Mouse (Mus musculus) forebrain, embryonic 14.5 days (tissue): ENCODE measurements at regions not wholly inside any gene's neighbourhood (a gene's known extent, or its start where the extent isn't known, plus 50 kb on each side); places are given as distances from the start of the nearest gene placed in this dataset.

Source experiments
- ATAC-seq: fragments of 200-750 bp; cut with Nextera tagmentation; 2 replicates; pipeline ENCODE4 v1.8.0; 2017; ENCODE audit warnings: mild to moderate bottlenecking, moderate library complexity
- DNase-seq: peaks from one replicate; pipeline ENCODE4 v3.0.0-alpha.2; 2015; ENCODE audit warnings: low spot score
- H3K27ac ChIP-seq: fragments of 300-500 bp; sonication (generic); 2 replicates; pipeline ENCODE4 v1.5.1; 2014; ENCODE audit warnings: low read depth, mild to moderate bottlenecking, control low read depth, low read length, moderate library complexity
- H3K27me3 ChIP-seq: fragments of 300-500 bp; sonication (generic); replicated peaks from 2 replicates; pipeline ENCODE4 v1.6.1; 2014; ENCODE audit warnings: low read length, control low read depth, mixed read lengths; ENCODE audit not compliant: control insufficient read depth, insufficient read depth
- H3K36me3 ChIP-seq: fragments of 300-500 bp; sonication (generic); 2 replicates; pipeline ENCODE4 v1.6.1; 2014; ENCODE audit warnings: low read length, control low read depth; ENCODE audit not compliant: control insufficient read depth, insufficient read depth
- H3K4me1 ChIP-seq: fragments of 300-500 bp; sonication (generic); 2 replicates; pipeline ENCODE4 v1.6.1; 2014; ENCODE audit warnings: antibody characterized with exemption, low read length, control low read depth; ENCODE audit not compliant: control insufficient read depth, insufficient read depth
- H3K4me2 ChIP-seq: fragments of 300-500 bp; sonication (generic); 2 replicates; pipeline ENCODE4 v1.6.1; 2014; ENCODE audit warnings: mild to moderate bottlenecking, control low read depth, low read length
- H3K4me3 ChIP-seq: fragments of 300-500 bp; sonication (generic); 2 replicates; pipeline ENCODE4 v1.5.1; 2014; ENCODE audit warnings: low read depth, low read length, control low read depth
- H3K9ac ChIP-seq: fragments of 300-500 bp; sonication (generic); 2 replicates; pipeline ENCODE4 v1.6.1; 2014; ENCODE audit warnings: mild to moderate bottlenecking, low read length, control low read depth, moderate library complexity
- H3K9me3 ChIP-seq: fragments of 300-500 bp; sonication (generic); replicated peaks from 2 replicates; pipeline ENCODE4 v1.6.1; 2016; ENCODE audit warnings: low read length, control low read depth, mixed read lengths; ENCODE audit not compliant: control insufficient read depth
- WGBS: fragments of 180-500 bp; shearing (Covaris S2); extraction: QIAGEN DNeasy Blood & Tissue Kit; methylation state at CpG from one replicate; pipeline ENCODE4 v1.1.7; 2014; 5-methylcytosine and 5-hydroxymethylcytosine counted together

DNA sequence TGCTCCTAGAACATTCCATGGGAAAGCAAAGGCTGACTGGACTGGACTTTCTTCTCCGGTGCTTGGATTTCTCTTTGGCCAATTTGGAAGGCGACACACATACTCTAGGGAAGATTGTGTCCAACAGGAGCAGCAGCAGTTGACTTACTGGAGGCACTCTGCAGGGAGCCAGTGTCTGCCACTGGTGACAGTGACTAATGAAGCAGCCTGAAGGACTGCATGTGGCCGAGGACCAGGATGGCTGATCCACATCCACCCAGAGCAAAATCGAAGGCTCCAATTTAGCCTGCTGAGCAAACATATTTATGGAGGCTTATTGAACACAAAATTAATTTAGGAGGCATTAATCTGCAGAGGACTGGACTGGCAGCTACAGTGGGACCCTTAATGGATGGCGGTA is 81.9 kb downstream of the Rpl14 start:
- no peak for DNase-seq
- Histone ChIP-seq H3K4me1 (no peaks in the 10 kb centered on the region), H3K27ac (no peak overlapping the region), H3K27me3 (no peaks in the 10 kb centered on the region), H3K9me3 (no peaks in the 10 kb centered on the region), H3K36me3 (no peaks in the 10 kb centered on the region), H3K4me3 (no peak overlapping the region), H3K4me2 (no peak overlapping the region), H3K9ac (no peak overlapping the region)
- WGBS, result 60% methylated on average over 5 of the region's 5 CpGs
- no peak for ATAC-seq

DNA sequence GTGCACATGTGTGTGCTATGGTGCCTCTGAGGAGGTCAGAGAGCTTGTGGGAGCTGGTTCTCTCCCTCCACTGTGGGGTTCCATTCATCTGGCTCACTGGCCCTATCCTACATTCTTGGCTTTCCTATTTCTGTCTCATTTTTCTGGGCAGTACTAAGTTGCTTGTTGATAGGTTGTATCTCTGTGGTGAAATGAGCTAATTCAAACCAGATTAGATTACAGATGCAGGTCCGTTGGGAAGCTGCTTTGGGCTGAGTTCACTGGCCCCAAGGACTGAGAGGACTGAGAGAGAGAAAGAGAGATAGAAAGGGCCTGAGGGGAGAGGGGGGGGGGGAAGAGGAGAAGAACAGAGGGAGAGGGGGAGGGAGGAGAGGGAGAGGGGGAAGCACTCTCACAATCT is 83.5 kb downstream of the Rpl14 start:
- ATAC-seq, result no peak
- H3K36me3 ChIP-seq, result no peaks in the 10 kb centered on the region
- H3K4me3 ChIP-seq, result no peak overlapping the region
- no peak overlapping the region for H3K4me2 ChIP-seq
- DNase-seq, result no peak
- H3K9ac ChIP-seq, result no peak overlapping the region
- no peak overlapping the region for H3K27ac ChIP-seq
- H3K27me3 ChIP-seq, result no peaks in the 10 kb centered on the region
- no peaks in the 10 kb centered on the region for H3K9me3 ChIP-seq
- H3K4me1 ChIP-seq, result no peaks in the 10 kb centered on the region
- WGBS, result 50% methylated on average over 1 of the region's 1 CpGs

DNA sequence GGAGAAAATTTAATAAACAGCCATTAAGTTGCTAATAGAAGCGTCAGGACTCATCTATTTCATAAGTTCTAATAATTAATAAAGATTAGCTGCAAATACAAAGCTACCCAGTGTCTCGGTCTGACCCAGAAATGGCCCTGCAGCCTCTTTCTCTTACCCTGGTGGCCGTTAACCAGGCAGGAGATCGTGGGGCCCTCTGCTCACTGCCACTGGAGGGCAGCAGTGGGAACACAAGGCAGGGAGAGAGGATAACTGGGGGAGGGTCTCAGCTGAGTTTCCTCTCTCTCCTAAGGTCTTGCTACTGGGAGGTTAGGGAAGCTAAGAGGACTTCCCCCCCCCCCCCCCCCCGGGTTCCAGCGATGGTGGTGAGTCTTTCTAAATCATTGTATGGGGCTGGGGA is 85.7 kb downstream of the Rpl14 start:
- ATAC-seq, result no peak
- H3K9me3 ChIP-seq, result no peaks in the 10 kb centered on the region
- DNase-seq, result peak; percentile 51
- H3K4me3 ChIP-seq, result no peak overlapping the region
- H3K4me1 ChIP-seq, result no peaks in the 10 kb centered on the region
- no peaks in the 10 kb centered on the region for H3K36me3 ChIP-seq
- WGBS, result 19% methylated on average over 4 of the region's 6 CpGs
- no peak overlapping the region for H3K4me2 ChIP-seq
- H3K27ac ChIP-seq, result no peak overlapping the region
- H3K27me3 ChIP-seq, result no peaks in the 10 kb centered on the region
- H3K9ac ChIP-seq, result no peak overlapping the region

DNA sequence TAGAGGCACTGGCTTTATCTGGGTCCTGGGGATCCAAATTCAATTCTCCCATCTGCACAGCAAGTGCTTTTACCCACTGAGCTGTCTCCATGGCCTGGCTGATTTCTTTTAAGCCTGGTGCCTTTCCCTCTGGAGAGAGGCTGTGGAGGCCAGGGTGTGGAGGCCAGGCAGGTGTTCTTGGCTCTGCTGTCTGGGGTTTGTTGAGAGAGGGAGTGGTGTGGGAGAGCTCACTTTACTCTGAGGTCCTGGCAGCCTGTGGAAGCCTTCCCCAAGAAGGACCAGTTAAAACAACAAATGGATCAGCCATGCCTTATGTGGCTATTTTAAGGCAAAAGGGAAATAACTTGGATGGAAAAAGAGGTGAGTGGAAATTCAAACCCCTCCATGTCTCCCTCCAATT is 86.5 kb downstream of the Rpl14 start:
- Histone ChIP-seq H3K9me3 (no peaks in the 10 kb centered on the region), H3K4me2 (no peak overlapping the region), H3K27me3 (no peaks in the 10 kb centered on the region), H3K9ac (no peak overlapping the region), H3K4me3 (no peak overlapping the region), H3K27ac (no peak overlapping the region), H3K36me3 (no peaks in the 10 kb centered on the region), H3K4me1 (no peaks in the 10 kb centered on the region)
- ATAC-seq, result no peak
- DNase-seq, result no peak

DNA sequence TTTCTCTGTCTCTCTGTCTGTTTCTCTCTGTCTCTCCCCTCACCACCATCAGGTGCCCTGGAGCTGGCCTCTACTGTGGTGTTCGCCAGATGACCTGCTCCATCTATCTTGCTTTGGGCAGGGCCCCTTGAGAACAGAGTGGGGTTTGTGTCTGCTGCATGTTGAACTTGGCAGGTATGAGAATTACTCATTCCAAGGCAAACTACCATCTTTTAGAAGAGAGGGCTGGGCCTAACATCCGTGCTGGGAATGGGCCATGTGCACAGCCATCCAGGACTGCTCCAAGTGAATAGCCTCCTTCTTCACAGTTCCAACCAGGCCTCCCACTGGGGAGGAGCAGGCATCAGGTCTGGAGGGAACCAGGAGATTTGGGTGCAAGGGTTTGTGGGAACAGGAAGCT is 87.3 kb downstream of the Rpl14 start:
- H3K36me3 ChIP-seq, result no peaks in the 10 kb centered on the region
- ATAC-seq (no peak), DNase-seq (no peak)
- 77% methylated on average over 2 of the region's 2 CpGs for WGBS
- no peak overlapping the region for H3K4me2 ChIP-seq
- H3K4me3 ChIP-seq, result no peak overlapping the region
- no peak overlapping the region for H3K27ac ChIP-seq
- H3K9me3 ChIP-seq, result no peaks in the 10 kb centered on the region
- no peaks in the 10 kb centered on the region for H3K27me3 ChIP-seq
- no peak overlapping the region for H3K9ac ChIP-seq
- no peaks in the 10 kb centered on the region for H3K4me1 ChIP-seq

DNA sequence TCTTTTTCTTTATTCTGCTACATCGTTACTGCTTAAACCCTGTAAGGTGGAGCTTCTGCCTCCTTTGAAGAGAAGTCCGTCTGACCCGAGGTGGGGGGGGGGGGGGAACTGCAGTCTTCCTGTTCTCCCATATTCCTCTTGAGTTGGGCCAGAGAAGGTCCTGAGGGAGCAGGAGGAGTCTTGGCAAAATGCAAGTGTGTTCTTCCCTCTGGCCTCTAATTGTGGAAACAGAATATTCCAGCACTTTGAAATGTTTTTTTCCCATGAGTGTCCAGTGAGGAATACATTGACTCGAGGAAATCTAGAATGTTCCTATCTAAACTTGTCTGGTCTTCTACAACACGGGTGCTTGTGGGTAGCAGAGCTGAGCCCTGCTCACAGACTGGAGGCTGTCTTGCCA is 90.0 kb downstream of the Rpl14 start:
- H3K9ac ChIP-seq, result no peak overlapping the region
- ATAC-seq, result no peak
- 47% methylated on average over 5 of the region's 5 CpGs for WGBS
- H3K36me3 ChIP-seq, result no peaks in the 10 kb centered on the region
- H3K4me2 ChIP-seq, result no peak overlapping the region
- DNase-seq, result no peak
- H3K4me1 ChIP-seq, result no peaks in the 10 kb centered on the region
- no peaks in the 10 kb centered on the region for H3K9me3 ChIP-seq
- no peak overlapping the region for H3K4me3 ChIP-seq
- H3K27me3 ChIP-seq, result no peaks in the 10 kb centered on the region
- no peak overlapping the region for H3K27ac ChIP-seq

DNA sequence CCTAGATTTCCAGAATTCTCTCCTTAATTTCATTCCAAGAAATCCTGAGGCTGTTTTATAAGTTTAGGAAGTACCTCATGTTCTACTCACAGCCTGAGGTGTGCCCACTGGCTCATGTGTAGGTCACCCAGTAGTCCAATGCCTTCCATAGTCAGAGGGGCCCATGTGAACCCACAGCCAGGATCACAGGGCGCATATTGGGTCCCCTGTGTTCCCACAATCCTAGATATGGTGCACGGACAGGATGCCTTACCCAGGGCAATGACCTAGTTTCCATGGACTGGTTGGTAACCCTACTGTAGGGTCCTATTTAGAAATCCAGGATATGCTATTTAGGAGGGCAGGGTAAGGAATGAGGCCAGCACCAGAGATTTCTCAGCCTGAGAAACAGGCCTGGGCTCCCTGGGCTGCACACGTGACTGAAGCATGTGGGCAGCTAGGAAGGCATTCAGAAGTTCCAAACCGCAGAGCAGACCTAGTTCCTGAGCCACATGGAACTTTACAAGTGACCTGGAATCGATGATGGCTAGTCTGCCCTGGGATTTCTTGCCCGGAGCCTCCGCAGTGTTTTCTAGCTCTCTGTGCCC is 90.5 kb downstream of the Rpl14 start:
- ATAC-seq (no peak), DNase-seq (no peak)
- Histone ChIP-seq H3K4me2 (no peak overlapping the region), H3K27ac (no peak overlapping the region), H3K9me3 (no peaks in the 10 kb centered on the region), H3K27me3 (no peaks in the 10 kb centered on the region), H3K4me1 (no peaks in the 10 kb centered on the region), H3K4me3 (no peak overlapping the region), H3K9ac (no peak overlapping the region), H3K36me3 (no peaks in the 10 kb centered on the region)
- WGBS, result 89% methylated on average over 7 of the region's 7 CpGs

DNA sequence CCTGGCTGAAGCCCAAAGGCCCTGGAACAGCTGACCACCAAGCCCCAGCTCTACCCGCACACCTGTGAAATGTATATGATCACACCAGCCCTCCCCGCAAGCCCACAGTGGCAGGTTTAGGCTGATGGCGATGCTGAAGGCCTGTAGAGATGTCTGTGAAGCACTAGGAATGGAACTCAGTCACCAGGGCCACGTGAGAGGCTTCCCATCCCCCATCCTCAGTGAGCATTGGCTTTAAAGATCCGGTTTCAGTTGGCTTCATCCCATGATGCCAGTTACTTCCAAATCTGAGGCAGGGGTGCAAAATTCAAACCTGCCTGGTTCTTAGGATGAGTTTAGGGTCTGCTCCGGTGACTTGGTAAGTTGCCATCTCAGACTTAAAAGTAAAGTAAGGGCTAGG is 91.9 kb downstream of the Rpl14 start:
- WGBS, result 58% methylated on average over 6 of the region's 6 CpGs
- Histone ChIP-seq H3K9ac (no peak overlapping the region), H3K9me3 (no peaks in the 10 kb centered on the region), H3K27ac (no peak overlapping the region), H3K4me3 (no peak overlapping the region), H3K4me2 (no peak overlapping the region), H3K36me3 (no peaks in the 10 kb centered on the region), H3K27me3 (no peaks in the 10 kb centered on the region), H3K4me1 (no peaks in the 10 kb centered on the region)
- ATAC-seq (no peak), DNase-seq (no peak)

DNA sequence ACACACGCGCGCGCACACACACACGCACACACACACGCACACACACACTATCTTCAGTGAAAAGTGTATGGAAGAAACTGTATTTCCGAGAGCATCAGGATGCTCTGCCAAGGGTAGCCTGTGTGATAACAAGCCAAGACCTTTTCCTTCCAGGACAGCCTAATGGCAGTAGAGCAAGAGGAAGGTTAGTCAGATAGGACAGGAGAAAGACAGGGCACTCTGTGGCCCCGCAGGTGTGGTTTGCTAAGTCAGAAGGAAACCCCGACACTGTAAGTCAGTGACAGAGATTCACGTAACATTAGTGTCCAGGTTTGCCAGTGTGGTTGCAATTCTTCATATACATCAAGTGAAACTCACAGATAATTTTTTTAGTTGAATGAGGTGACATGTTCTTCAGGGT is 92.8 kb downstream of the Rpl14 start:
- H3K4me2 ChIP-seq, result no peak overlapping the region
- no peaks in the 10 kb centered on the region for H3K4me1 ChIP-seq
- DNase-seq (no peak), ATAC-seq (no peak)
- no peaks in the 10 kb centered on the region for H3K27me3 ChIP-seq
- no peaks in the 10 kb centered on the region for H3K9me3 ChIP-seq
- H3K27ac ChIP-seq, result no peak overlapping the region
- no peak overlapping the region for H3K9ac ChIP-seq
- H3K36me3 ChIP-seq, result no peaks in the 10 kb centered on the region
- WGBS, result 88% methylated on average over 10 of the region's 10 CpGs
- no peak overlapping the region for H3K4me3 ChIP-seq
